Mouse (Mus musculus): ENCODE results near the gene Agtpbp1.

The Agtpbp1 gene

GRCm38 (mm10) chr13:59533331-59533730 lies 51.7 kb downstream of the Agtpbp1 start:
- DNase-seq (ENCODE audit: low read depth) = no peak

GRCm38 (mm10) chr13:59531203-59531602 lies 53.8 kb downstream of the Agtpbp1 start:
- DNase-seq (ENCODE audit: low read depth) = peak; percentile 24

GRCm38 (mm10) chr13:59530491-59530890 lies 54.5 kb downstream of the Agtpbp1 start:
- no peak for DNase-seq (ENCODE audit: low read depth)

- no peak for DNase-seq (ENCODE audit: low read depth)
Observed at GRCm38 (mm10) chr13:59521271-59522064, 63.6 kb downstream of the Agtpbp1 start.

- no peak for DNase-seq (ENCODE audit: low read depth)
Observed at GRCm38 (mm10) chr13:59520834-59521233, 64.2 kb downstream of the Agtpbp1 start.

GRCm38 (mm10) chr13:59519479-59519878 lies 65.5 kb downstream of the Agtpbp1 start:
- DNase-seq (ENCODE audit: low read depth) = no peak

GRCm38 (mm10) chr13:59518016-59518415 lies 67.0 kb downstream of the Agtpbp1 start:
- DNase-seq (ENCODE audit: low read depth) = no peak

GRCm38 (mm10) chr13:59515074-59515473 lies 70.0 kb downstream of the Agtpbp1 start:
- peak; percentile 69 for DNase-seq (ENCODE audit: low read depth)

- DNase-seq (ENCODE audit: low read depth) = peak; percentile 76
Observed at GRCm38 (mm10) chr13:59509644-59510366, 75.2 kb downstream of the Agtpbp1 start.

- no peak for DNase-seq (ENCODE audit: low read depth)
Observed at GRCm38 (mm10) chr13:59508584-59508983, 76.4 kb downstream of the Agtpbp1 start.

- DNase-seq (ENCODE audit: low read depth) = no peak
Observed at GRCm38 (mm10) chr13:59506450-59506849, 78.6 kb downstream of the Agtpbp1 start.

GRCm38 (mm10) chr13:59505867-59506266 lies 79.2 kb downstream of the Agtpbp1 start:
- no peak for DNase-seq (ENCODE audit: low read depth)

GRCm38 (mm10) chr13:59503581-59503980 lies 81.4 kb downstream of the Agtpbp1 start:
- DNase-seq (ENCODE audit: low read depth) = no peak

- no peak for DNase-seq (ENCODE audit: low read depth)
Observed at GRCm38 (mm10) chr13:59499831-59500230, 85.2 kb downstream of the Agtpbp1 start.

- DNase-seq (ENCODE audit: low read depth) = no peak
Observed at GRCm38 (mm10) chr13:59499374-59499773, 85.7 kb downstream of the Agtpbp1 start.

GRCm38 (mm10) chr13:59498191-59498590 lies 86.8 kb downstream of the Agtpbp1 start:
- no peak for DNase-seq (ENCODE audit: low read depth)

GRCm38 (mm10) chr13:59495839-59496238 lies 89.2 kb downstream of the Agtpbp1 start:
- no peak for DNase-seq (ENCODE audit: low read depth)

GRCm38 (mm10) chr13:59494619-59495262 lies 90.3 kb downstream of the Agtpbp1 start:
- DNase-seq (ENCODE audit: low read depth) = peak; percentile 30

GRCm38 (mm10) chr13:59490726-59491125 lies 94.3 kb downstream of the Agtpbp1 start:
- DNase-seq (ENCODE audit: low read depth) = no peak

- DNase-seq (ENCODE audit: low read depth) = peak; percentile 67
Observed at GRCm38 (mm10) chr13:59489143-59489542, 95.9 kb downstream of the Agtpbp1 start.

GRCm38 (mm10) chr13:59487287-59487686 lies 97.7 kb downstream of the Agtpbp1 start:
- DNase-seq (ENCODE audit: low read depth) = no peak

GRCm38 (mm10) chr13:59486243-59486642 lies 98.8 kb downstream of the Agtpbp1 start:
- DNase-seq (ENCODE audit: low read depth) = peak; percentile 73

GRCm38 (mm10) chr13:59485456-59485855 lies 99.6 kb downstream of the Agtpbp1 start:
- DNase-seq (ENCODE audit: low read depth) = no peak
